Mouse (Mus musculus): Measurements from ENCODE around the gene Phospho1.
A peak's percentile ranks its signal among the peaks of the same experiment; 100 is the strongest.
"Not testable (repeated sequence)": the region's sequence is repeated elsewhere in the genome, so short reads cannot be mapped to it uniquely, and the experiment has no call there.

The Phospho1 gene

GRCm38 (mm10) chr11:95860071-95860490 lies 35.8 kb downstream of the Phospho1 start:
- DNase-seq (ENCODE audit: low spot score), result no peak

- no peak for DNase-seq (ENCODE audit: low spot score)
These were observed 37.1 kb downstream of the Phospho1 start for GRCm38 (mm10) chr11:95861397-95861796.

DNA sequence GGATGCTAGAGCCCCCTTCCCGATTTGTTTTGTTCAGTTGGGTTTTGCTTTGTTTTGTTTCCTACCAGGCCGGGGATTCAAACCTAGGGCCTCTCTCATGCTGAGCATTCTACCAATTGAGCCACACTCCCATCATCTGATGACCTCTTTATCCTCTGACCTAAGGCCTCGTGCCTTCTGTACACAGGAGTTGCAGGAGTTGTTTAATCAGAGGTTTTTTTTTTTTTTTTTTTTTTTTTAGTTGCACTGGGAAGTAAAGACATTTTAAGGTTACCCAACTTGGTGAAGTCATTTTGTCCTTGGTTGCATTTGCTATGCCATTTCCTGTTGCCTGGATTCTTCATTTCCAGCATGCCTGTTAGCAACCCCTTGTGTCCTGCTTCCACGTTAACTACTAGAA lies 45.1 kb downstream of the Phospho1 start:
- DNase-seq (ENCODE audit: low spot score), result no peak

DNA sequence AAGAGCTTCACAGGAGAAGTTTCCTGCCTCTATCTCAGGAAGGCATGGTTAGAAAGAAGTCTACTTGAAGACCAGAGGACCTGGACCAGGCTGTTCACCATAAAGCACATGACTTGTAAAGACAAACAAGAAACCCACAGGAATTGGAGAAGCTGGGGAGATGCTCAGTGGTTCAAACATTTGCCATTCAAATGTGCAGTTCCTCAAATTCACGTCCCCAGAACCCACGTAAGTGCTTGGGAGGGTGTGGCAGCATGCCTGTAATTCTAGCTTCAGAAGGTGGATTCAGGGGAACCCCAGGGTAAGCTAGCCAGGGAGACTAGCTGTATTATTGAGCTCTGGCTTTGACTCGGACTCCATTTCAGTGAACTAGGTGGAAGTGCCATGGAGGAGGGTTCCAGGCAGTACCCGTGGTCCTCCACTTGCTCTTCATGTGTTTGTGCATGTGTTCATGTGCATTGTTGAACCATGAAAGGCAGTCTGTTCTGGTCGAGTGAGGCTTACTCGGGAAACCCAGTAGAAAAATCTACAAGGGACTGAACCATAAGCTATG lies 45.7 kb downstream of the Phospho1 start:
- DNase-seq (ENCODE audit: low spot score), result no peak

DNA sequence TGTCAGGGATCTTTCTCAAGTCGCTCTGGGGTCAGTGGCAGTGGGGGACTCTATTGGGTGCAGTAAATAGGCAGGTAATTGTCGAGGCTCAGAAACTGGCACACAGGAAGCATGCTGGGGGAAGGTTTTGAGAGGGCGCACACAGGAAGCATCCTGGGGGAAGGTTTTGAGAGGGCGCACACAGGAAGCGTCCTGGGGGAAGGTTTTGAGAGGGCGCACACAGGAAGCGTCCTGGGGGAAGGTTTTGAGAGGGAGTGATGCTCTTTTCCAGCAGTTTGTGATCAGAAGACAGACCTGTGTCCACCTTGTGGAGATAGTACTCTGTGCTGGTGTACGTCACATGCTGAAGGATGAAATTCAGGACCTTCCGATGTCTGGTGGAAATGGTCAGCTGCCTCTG lies 51.5 kb downstream of the Phospho1 start:
- DNase-seq (ENCODE audit: low spot score), result no peak

DNA sequence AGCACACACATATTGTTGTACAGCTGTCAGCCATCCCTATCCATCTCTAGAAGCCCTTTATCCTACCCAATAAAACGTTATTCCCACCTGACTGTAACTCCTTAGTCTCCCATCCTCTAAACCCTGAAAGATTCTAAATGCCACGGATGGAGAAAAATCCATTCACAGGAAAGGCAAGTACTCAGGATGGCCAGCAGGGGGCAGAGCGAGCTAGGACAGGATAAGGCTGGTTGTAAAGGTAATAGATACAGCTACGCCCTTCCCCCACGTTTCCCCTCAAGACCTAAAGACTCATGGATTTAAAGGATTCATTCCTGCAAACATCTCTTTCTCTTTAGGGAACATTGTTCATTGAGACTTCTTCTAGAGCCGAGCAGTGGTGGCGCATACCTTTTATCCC lies 52.0 kb downstream of the Phospho1 start:
- peak; percentile 60 for DNase-seq (ENCODE audit: low spot score)

DNA sequence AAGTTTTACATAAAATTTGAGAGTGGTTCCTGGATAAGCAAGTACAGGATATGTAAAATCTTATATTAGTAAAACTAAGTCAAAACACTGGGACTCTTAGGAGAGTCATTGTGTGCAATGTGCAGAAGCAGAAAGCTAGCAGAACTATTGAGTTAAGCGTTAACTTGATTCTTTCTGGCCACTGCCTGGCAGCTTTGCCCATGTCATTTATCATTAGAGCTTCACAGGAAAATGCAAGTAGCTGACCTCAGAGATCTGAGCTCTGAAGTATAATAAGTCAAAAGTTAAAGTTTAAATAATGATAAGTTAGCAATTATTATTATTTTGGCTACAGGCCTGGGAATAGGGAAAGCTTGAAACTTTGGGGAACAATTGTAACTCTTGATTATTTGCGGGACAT lies 55.6 kb downstream of the Phospho1 start:
- DNase-seq (ENCODE audit: low spot score), result not testable (repeated sequence)

Measured in urinary bladder, postnatal 25 days (tissue).